Mouse (Mus musculus) heart, embryonic 13.5 days (tissue): ENCODE measurements at regions not wholly inside any gene's neighbourhood (a gene's known extent, or its start where the extent isn't known, plus 50 kb on each side); places are given as distances from the start of the nearest gene placed in this dataset.

Experiments
- ATAC-seq: fragments of 200-750 bp; cut with Nextera tagmentation; 2 replicates; pipeline ENCODE4 v1.8.0; 2017; ENCODE audit warnings: moderate TSS enrichment; ENCODE audit not compliant: insufficient number of reproducible peaks, low FRiP score, low TSS enrichment; ENCODE audit errors: extremely low read depth
- H3K27ac ChIP-seq: fragments of 300-500 bp; sonication (generic); replicated peaks from 2 replicates; pipeline ENCODE4 v1.5.1; 2015; ENCODE audit warnings: moderate library complexity, mild to moderate bottlenecking, inconsistent platforms
- H3K27me3 ChIP-seq: fragments of 300-500 bp; sonication (generic); replicated peaks from 2 replicates; pipeline ENCODE4 v1.6.1; 2015; ENCODE audit warnings: mild to moderate bottlenecking, inconsistent platforms
- H3K36me3 ChIP-seq: fragments of 300-500 bp; sonication (generic); 2 replicates; pipeline ENCODE4 v1.6.1; 2015; ENCODE audit warnings: mild to moderate bottlenecking, inconsistent platforms
- H3K4me1 ChIP-seq: fragments of 300-500 bp; sonication (generic); 2 replicates; pipeline ENCODE4 v1.6.1; 2015; ENCODE audit warnings: inconsistent platforms
- H3K4me2 ChIP-seq: fragments of 300-500 bp; sonication (generic); 2 replicates; pipeline ENCODE4 v1.6.1; 2015; ENCODE audit warnings: inconsistent platforms, mild to moderate bottlenecking, moderate library complexity
- H3K4me3 ChIP-seq: fragments of 300-500 bp; sonication (generic); 2 replicates; pipeline ENCODE4 v1.5.1; 2015; ENCODE audit warnings: moderate library complexity, mild to moderate bottlenecking, inconsistent platforms
- H3K9ac ChIP-seq: fragments of 300-500 bp; sonication (generic); 2 replicates; pipeline ENCODE4 v1.6.1; 2015; ENCODE audit warnings: inconsistent platforms, mild to moderate bottlenecking, moderate library complexity
- H3K9me3 ChIP-seq: fragments of 300-500 bp; sonication (generic); 2 replicates; pipeline ENCODE4 v1.6.1; 2016; ENCODE audit warnings: inconsistent platforms
- WGBS: fragments of 180-500 bp; shearing (Covaris S2); methylation state at CpG from one replicate; pipeline ENCODE4 v1.1.7; 2015; ENCODE audit warnings: mixed read lengths; 5-methylcytosine and 5-hydroxymethylcytosine counted together

- peak; percentile 46; the same call in 1 of the 2 replicates for ATAC-seq
- Histone ChIP-seq H3K4me3 (no peak overlapping the region), H3K36me3 (no peaks in the 10 kb centered on the region), H3K9me3 (no peaks in the 10 kb centered on the region), H3K4me2 (no peak overlapping the region), H3K4me1 (peaks cover 13% of the 10 kb centered on the region), H3K27ac (peak overlapping the region; percentile 41), H3K27me3 (no peaks in the 10 kb centered on the region), H3K9ac (no peak overlapping the region)
- WGBS: 27% methylated on average over 6 of the region's 6 CpGs
These were observed 56.8 kb upstream of the Sstr4 start for GRCm38 (mm10) chr2:148338308-148338768.

GRCm38 (mm10) chr2:148338894-148339293 lies 56.2 kb upstream of the Sstr4 start:
- no peak overlapping the region for H3K4me2 ChIP-seq
- no peaks in the 10 kb centered on the region for H3K36me3 ChIP-seq
- H3K4me3 ChIP-seq: no peak overlapping the region
- H3K9ac ChIP-seq: no peak overlapping the region
- H3K27ac ChIP-seq: peak overlapping the region; percentile 41
- peaks cover 13% of the 10 kb centered on the region for H3K4me1 ChIP-seq
- H3K27me3 ChIP-seq: no peaks in the 10 kb centered on the region
- H3K9me3 ChIP-seq: no peaks in the 10 kb centered on the region
- ATAC-seq: no peak

DNA sequence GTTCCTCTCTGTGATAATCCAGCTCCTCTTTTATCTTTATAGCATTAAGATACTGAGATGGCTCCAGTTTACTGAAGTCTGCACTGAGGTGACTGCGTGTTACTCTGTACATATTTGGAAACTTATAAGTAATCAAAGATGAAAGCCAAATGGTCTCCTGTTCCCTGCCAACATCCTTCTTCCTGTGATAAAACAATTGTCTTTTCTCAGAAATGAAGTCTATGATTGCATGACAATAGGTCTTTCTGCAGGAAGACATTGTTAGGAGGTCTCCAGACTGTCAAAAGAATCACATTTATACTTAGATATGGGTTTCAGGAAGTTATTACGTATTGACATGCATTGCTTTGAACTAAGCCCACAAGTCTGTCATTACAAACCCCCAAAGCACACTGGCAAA lies 51.0 kb upstream of the Sstr4 start:
- Histone ChIP-seq H3K4me1 (no peaks in the 10 kb centered on the region), H3K4me3 (no peak overlapping the region), H3K27ac (no peak overlapping the region), H3K27me3 (no peaks in the 10 kb centered on the region), H3K9ac (no peak overlapping the region), H3K9me3 (no peaks in the 10 kb centered on the region), H3K36me3 (no peaks in the 10 kb centered on the region), H3K4me2 (no peak overlapping the region)
- WGBS: 67% methylated on average over 2 of the region's 2 CpGs
- no peak for ATAC-seq
